Mouse (Mus musculus) layer of hippocampus, adult 8-10 months (tissue): ENCODE measurements at regions not wholly inside any gene's neighbourhood (a gene's known extent, or its start where the extent isn't known, plus 50 kb on each side); places are given as distances from the start of the nearest gene placed in this dataset.

Source experiments
- DNase-seq, 2 experiments: peaks; one replicate each; pipeline ENCODE4 v3.0.0; 2022; ENCODE audit warnings: low spot score in 2 of 2

DNA sequence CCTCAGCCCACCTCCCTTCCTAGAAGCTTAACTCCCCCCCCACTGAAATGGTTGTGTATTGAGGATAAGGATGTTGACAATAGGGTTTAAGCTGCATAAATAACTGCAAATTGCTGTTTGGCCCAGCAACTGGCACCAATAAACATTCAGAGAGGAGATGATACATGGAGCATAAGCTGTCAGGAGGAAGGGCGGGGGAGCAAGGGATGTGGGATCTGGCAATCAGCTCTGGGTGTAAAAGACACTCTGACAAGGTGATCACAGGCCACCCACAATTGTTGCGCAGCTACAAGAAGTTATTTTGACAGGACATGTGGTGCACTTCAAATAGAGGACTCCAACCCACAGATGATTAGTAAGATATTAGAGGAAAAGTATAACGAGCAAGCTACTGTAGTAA, 83.8 kb upstream of the Tbc1d5 start:
- DNase-seq: no peak

DNA sequence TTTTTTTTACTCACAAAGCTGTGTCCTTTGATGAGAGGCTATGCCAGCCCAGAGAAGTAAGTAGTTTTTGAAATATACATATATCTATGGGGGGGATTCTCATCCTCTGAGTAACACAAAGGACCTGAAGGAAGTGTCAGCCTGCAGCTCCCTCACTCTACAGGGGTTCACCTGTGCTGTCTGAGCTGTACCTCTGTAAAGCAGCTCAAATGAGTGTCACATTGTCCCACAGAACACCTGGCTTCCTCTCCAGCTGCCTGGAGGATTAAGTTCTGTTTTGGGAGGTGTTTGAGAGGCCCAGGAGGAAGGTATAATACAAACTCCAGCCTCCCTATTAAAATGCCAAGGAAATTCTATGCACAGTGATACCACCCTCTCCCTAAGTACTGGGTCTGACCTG, 83.3 kb upstream of the Tbc1d5 start:
- DNase-seq: no peak

DNA sequence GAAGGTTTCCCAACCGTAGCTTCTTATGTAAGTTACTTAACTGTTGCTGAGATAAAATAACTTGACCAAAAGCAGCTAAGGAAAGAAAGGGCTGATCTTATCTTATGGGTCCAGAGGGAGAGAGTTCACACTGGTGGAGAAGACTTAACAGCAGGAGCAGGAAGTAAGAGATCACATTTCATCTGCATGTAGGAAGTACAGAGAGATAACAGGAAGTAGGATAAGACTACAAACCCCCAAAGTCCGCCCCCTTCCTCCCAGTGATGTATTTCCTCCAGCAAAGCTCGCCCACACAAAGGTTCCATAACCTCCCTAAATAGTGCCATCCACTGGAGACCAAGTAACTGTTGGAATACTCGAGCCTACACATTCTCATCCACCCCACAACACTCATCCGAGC, 79.2 kb upstream of the Tbc1d5 start:
- DNase-seq: no peak

DNA sequence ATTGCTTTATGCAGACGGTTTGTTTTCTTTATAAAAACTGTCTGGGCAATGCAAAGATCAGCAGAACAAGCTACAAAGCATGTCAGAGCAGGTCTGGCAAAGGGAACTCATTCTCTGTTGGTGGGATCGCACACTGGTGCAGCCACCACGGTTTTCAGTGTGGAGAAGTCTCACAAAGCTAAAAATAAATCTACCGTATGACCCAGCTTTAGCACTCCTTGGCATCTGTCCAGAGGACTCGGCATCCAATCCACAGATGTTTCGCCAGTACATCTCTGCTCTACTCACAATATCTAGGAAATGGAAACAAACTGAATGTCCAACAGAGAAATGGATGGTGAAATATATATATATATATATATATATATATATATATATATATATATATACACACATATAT, 69.4 kb upstream of the Tbc1d5 start:
- DNase-seq: no peak

DNA sequence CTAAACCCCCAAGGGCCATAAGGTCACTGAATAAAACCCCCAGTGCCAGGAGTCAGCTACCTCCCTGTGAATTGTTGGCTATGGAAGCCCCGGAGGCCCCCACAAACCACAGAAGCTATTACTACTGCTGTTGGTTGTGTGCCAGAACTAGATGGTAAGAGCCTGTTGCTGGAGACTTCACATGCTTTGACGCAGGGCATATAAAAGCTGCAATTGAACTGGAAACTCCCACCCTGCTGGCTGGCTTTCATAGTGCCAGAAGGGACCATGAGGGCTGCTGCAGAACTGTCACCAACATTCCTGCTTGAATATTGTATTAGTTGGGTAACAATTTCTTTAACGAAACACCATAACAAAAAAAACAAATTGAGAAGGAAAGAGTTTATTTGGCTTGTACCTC, 66.9 kb upstream of the Tbc1d5 start:
- peak; percentile 15 to 27 for DNase-seq

DNA sequence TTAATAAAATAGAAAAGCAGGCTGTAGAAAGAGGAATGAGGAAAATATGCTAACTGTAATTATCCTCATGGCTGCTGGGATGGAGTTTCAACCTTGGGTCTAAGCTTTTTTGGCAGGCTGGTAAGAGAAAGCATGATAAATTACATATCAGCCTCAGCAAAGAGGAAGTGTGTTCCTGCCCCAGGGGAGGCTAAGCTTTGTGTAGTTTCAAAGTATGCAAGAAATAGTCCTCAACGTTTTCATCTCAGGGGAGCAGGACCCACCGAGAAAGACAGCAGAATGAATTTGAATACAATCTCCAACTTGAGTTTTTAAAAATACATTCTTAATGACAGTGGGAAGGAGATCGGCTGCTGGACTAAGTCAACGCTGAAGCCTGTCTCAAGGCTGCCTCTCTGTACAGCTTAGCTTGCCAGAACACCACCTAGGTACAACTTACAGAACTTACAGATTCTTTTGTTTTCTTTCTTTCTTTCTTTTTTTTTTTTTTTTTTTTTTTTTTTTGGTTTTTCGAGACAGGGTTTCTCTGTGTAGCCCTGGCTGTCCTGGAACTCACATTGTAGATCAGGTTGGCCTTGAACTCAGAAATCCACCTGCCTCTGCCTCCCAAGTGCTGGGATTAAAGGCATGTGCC, 61.3 kb upstream of the Tbc1d5 start:
- no peak for DNase-seq

DNA sequence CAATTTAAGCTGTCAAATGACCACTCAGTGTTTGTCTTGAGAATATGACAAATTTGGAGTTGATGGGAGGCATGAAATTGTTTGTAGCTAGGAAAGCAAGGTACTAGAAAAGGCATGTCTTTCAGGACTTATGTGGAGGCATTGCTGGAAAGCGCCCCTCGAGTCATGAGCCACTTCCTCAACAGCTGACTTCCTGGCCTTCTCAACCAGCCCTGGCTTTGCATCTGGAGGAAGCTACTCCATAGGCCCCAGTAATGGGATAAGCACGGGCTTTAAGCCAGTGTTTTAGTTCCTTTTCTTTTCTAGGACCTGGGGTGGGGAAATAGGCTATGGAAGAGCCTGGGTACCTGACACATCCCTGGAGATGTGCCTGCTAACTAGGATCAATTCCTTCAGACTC, 60.3 kb upstream of the Tbc1d5 start:
- no peak for DNase-seq
